Mouse (Mus musculus) CH12.LX (cell line): ENCODE results near the gene 1600002K03Rik.

Experiments used
- BHLHE40 ChIP-seq: IDR thresholded peaks from 2 replicates; pipeline ENCODE4 v1.6.1; 2011; ENCODE audit warnings: mild to moderate bottlenecking, low read depth, low read length, improper control_type of control experiment
- CHD2 ChIP-seq: IDR thresholded peaks from 2 replicates; pipeline ENCODE4 v1.6.1; 2011; ENCODE audit warnings: low read length, improper control_type of control experiment
- CTCF ChIP-seq, 2 experiments: IDR thresholded peaks in 1 of 2; conservative IDR thresholded peaks in 1 of 2; 2 replicates each; pipeline ENCODE4 v1.5.1; 2011 to 2012; ENCODE audit warnings: low read depth in 2 of 2, low read length in 2 of 2, improper control_type of control experiment in 1 of 2, inconsistent platforms in 1 of 2, mild to moderate bottlenecking in 1 of 2, moderate library complexity in 1 of 2
- EP300 ChIP-seq: IDR thresholded peaks from 2 replicates; pipeline ENCODE4 v1.6.1; 2011; ENCODE audit warnings: low read length, improper control_type of control experiment
- HCFC1 ChIP-seq: IDR thresholded peaks from 2 replicates; pipeline ENCODE4 v1.6.1; 2012; ENCODE audit warnings: low read depth, mild to moderate bottlenecking, inconsistent platforms, low read length, improper control_type of control experiment
- KAT2A ChIP-seq: IDR thresholded peaks from 2 replicates; pipeline ENCODE4 v1.6.1; 2012; ENCODE audit warnings: low read length, improper control_type of control experiment, inconsistent platforms; ENCODE audit not compliant: insufficient replicate concordance
- MAFK ChIP-seq: IDR thresholded peaks from 2 replicates; pipeline ENCODE4 v1.6.1; 2011; ENCODE audit warnings: low read length, improper control_type of control experiment; ENCODE audit not compliant: insufficient replicate concordance
- MYC ChIP-seq: IDR thresholded peaks from 2 replicates; pipeline ENCODE4 v1.6.1; 2011; ENCODE audit warnings: low read depth, mild to moderate bottlenecking, improper control_type of control experiment, low read length
- POLR2A ChIP-seq: IDR thresholded peaks from 2 replicates; pipeline ENCODE4 v1.6.1; 2011; ENCODE audit warnings: low read depth, mild to moderate bottlenecking, improper control_type of control experiment, low read length
- RCOR1 ChIP-seq: conservative IDR thresholded peaks from 2 replicates; pipeline ENCODE4 v1.6.1; 2012; ENCODE audit warnings: low read depth, mild to moderate bottlenecking, inconsistent platforms, low read length, improper control_type of control experiment
- SIN3A ChIP-seq: IDR thresholded peaks from 2 replicates; pipeline ENCODE4 v1.6.1; 2012; ENCODE audit warnings: low read length, improper control_type of control experiment, inconsistent platforms
- ZNF384 ChIP-seq: IDR thresholded peaks from 2 replicates; pipeline ENCODE4 v1.6.1; 2012; ENCODE audit warnings: low read depth, low read length, improper control_type of control experiment, inconsistent platforms

GRCm38 (mm10) chr10:80170052-80170451 is 2.7 kb upstream of the 1600002K03Rik start:
- TF ChIP-seq CTCF (conservative IDR thresholded peaks at IDR 0.05 in 1 of 2, IDR thresholded peaks at IDR 0.05 in 1 of 2; ENCODE audit: low read depth in 2 of 2, low read length in 2 of 2): no peak
- TF ChIP-seq MAFK: no peak
- no peak for TF ChIP-seq RCOR1
- TF ChIP-seq SIN3A: no peak
- TF ChIP-seq POLR2A: no peak
- TF ChIP-seq HCFC1: no peak
- no peak for TF ChIP-seq CHD2
- TF ChIP-seq ZNF384: no peak
- TF ChIP-seq KAT2A: no peak
- TF ChIP-seq BHLHE40: no peak
- no peak for TF ChIP-seq EP300
- no peak for TF ChIP-seq MYC
